Mouse (Mus musculus): ENCODE measurements at regions not wholly inside any gene's neighbourhood (a gene's known extent, or its start where the extent isn't known, plus 50 kb on each side); places are given as distances from the start of the nearest gene placed in this dataset.

GRCm38 (mm10) chr1:126928186-126928585 lies 97.6 kb upstream of the Nckap5 start:
- Histone ChIP-seq H3K27me3 (replicated peaks) (peaks cover 6% of the 10 kb centered on the region), H3K4me1 (no peaks in the 10 kb centered on the region), H3K4me3 (replicated peaks) (no peak overlapping the region), H3K9me3 (no peaks in the 10 kb centered on the region), H3K36me3 (replicated peaks; ENCODE audit: low read length) (no peaks in the 10 kb centered on the region)
- no peak for TF ChIP-seq FLI1 (IDR thresholded peaks at IDR 0.05; ENCODE audit: low read length)
- no peak for TF ChIP-seq GATA1 (IDR thresholded peaks at IDR 0.05; ENCODE audit: borderline replicate concordance, low read length)

- no peak overlapping the region for H3K4me3 ChIP-seq (replicated peaks)
- H3K36me3 ChIP-seq (replicated peaks; ENCODE audit: low read length): no peaks in the 10 kb centered on the region
- peaks cover 2% of the 10 kb centered on the region for H3K27me3 ChIP-seq (replicated peaks)
- H3K9me3 ChIP-seq: no peaks in the 10 kb centered on the region
- TF ChIP-seq FLI1 (IDR thresholded peaks at IDR 0.05; ENCODE audit: low read length): no peak
- no peak for TF ChIP-seq GATA1 (IDR thresholded peaks at IDR 0.05; ENCODE audit: borderline replicate concordance, low read length)
- no peaks in the 10 kb centered on the region for H3K4me1 ChIP-seq
Observed at GRCm38 (mm10) chr1:126925150-126926035, 94.8 kb upstream of the Nckap5 start.

GRCm38 (mm10) chr1:126923981-126924380 lies 93.4 kb upstream of the Nckap5 start:
- TF ChIP-seq FLI1 (IDR thresholded peaks at IDR 0.05; ENCODE audit: low read length): no peak
- no peak for TF ChIP-seq GATA1 (IDR thresholded peaks at IDR 0.05; ENCODE audit: borderline replicate concordance, low read length)
- Histone ChIP-seq H3K9me3 (no peaks in the 10 kb centered on the region), H3K36me3 (replicated peaks; ENCODE audit: low read length) (no peaks in the 10 kb centered on the region), H3K4me1 (no peaks in the 10 kb centered on the region), H3K4me3 (replicated peaks) (no peak overlapping the region), H3K27me3 (replicated peaks) (peaks cover 2% of the 10 kb centered on the region)

- H3K27me3 ChIP-seq (replicated peaks): peaks cover 2% of the 10 kb centered on the region
- no peak for TF ChIP-seq FLI1 (IDR thresholded peaks at IDR 0.05; ENCODE audit: low read length)
- no peak for TF ChIP-seq GATA1 (IDR thresholded peaks at IDR 0.05; ENCODE audit: borderline replicate concordance, low read length)
- no peak overlapping the region for H3K4me3 ChIP-seq (replicated peaks)
- H3K4me1 ChIP-seq: no peaks in the 10 kb centered on the region
- no peaks in the 10 kb centered on the region for H3K36me3 ChIP-seq (replicated peaks; ENCODE audit: low read length)
- no peaks in the 10 kb centered on the region for H3K9me3 ChIP-seq
Observed at GRCm38 (mm10) chr1:126922231-126922630, 91.6 kb upstream of the Nckap5 start.

GRCm38 (mm10) chr1:126918876-126919275 lies 88.3 kb upstream of the Nckap5 start:
- H3K9me3 ChIP-seq: no peaks in the 10 kb centered on the region; the same call in 1 of the 2 replicates
- H3K27me3 ChIP-seq (replicated peaks): no peaks in the 10 kb centered on the region
- no peak overlapping the region for H3K4me3 ChIP-seq (replicated peaks)
- no peaks in the 10 kb centered on the region for H3K4me1 ChIP-seq
- no peaks in the 10 kb centered on the region for H3K36me3 ChIP-seq (replicated peaks; ENCODE audit: low read length)
- no peak for TF ChIP-seq GATA1 (IDR thresholded peaks at IDR 0.05; ENCODE audit: borderline replicate concordance, low read length)
- TF ChIP-seq FLI1 (IDR thresholded peaks at IDR 0.05; ENCODE audit: low read length): no peak

GRCm38 (mm10) chr1:126917872-126918271 lies 87.3 kb upstream of the Nckap5 start:
- Histone ChIP-seq H3K4me3 (replicated peaks) (no peak overlapping the region), H3K9me3 (peaks cover 4% of the 10 kb centered on the region), H3K36me3 (replicated peaks; ENCODE audit: low read length) (no peaks in the 10 kb centered on the region), H3K27me3 (replicated peaks) (no peaks in the 10 kb centered on the region), H3K4me1 (no peaks in the 10 kb centered on the region)
- no peak for TF ChIP-seq GATA1 (IDR thresholded peaks at IDR 0.05; ENCODE audit: borderline replicate concordance, low read length)
- TF ChIP-seq FLI1 (IDR thresholded peaks at IDR 0.05; ENCODE audit: low read length): no peak

- H3K27me3 ChIP-seq (replicated peaks): no peaks in the 10 kb centered on the region
- peaks cover 7% of the 10 kb centered on the region for H3K9me3 ChIP-seq
- TF ChIP-seq GATA1 (IDR thresholded peaks at IDR 0.05; ENCODE audit: borderline replicate concordance, low read length) (no peak), FLI1 (IDR thresholded peaks at IDR 0.05; ENCODE audit: low read length) (no peak)
- H3K4me1 ChIP-seq: no peaks in the 10 kb centered on the region
- H3K4me3 ChIP-seq (replicated peaks): no peak overlapping the region
- no peaks in the 10 kb centered on the region for H3K36me3 ChIP-seq (replicated peaks; ENCODE audit: low read length)
Observed at GRCm38 (mm10) chr1:126916369-126916768, 85.8 kb upstream of the Nckap5 start.

- no peaks in the 10 kb centered on the region for H3K4me1 ChIP-seq
- TF ChIP-seq GATA1 (IDR thresholded peaks at IDR 0.05; ENCODE audit: borderline replicate concordance, low read length) (no peak), FLI1 (IDR thresholded peaks at IDR 0.05; ENCODE audit: low read length) (no peak)
- no peaks in the 10 kb centered on the region for H3K36me3 ChIP-seq (replicated peaks; ENCODE audit: low read length)
- peaks cover 7% of the 10 kb centered on the region for H3K9me3 ChIP-seq
- H3K27me3 ChIP-seq (replicated peaks): no peaks in the 10 kb centered on the region
- no peak overlapping the region for H3K4me3 ChIP-seq (replicated peaks)
Observed at GRCm38 (mm10) chr1:126911277-126912060, 80.9 kb upstream of the Nckap5 start.

- no peaks in the 10 kb centered on the region for H3K27me3 ChIP-seq (replicated peaks)
- no peaks in the 10 kb centered on the region for H3K4me1 ChIP-seq
- TF ChIP-seq GATA1 (IDR thresholded peaks at IDR 0.05; ENCODE audit: borderline replicate concordance, low read length) (no peak), FLI1 (IDR thresholded peaks at IDR 0.05; ENCODE audit: low read length) (no peak)
- no peak overlapping the region for H3K4me3 ChIP-seq (replicated peaks)
- 0 out of 2 replicates have a peak, but pooled peaks cover 4% of the 10 kb centered on the region for H3K9me3 ChIP-seq
- no peaks in the 10 kb centered on the region for H3K36me3 ChIP-seq (replicated peaks; ENCODE audit: low read length)
Observed at GRCm38 (mm10) chr1:126907417-126907816, 76.8 kb upstream of the Nckap5 start.

- Histone ChIP-seq H3K4me1 (no peaks in the 10 kb centered on the region), H3K4me3 (replicated peaks) (peak overlapping the region; percentile 21), H3K9me3 (peaks cover 4% of the 10 kb centered on the region; the same call in 1 of the 2 replicates), H3K36me3 (replicated peaks; ENCODE audit: low read length) (no peaks in the 10 kb centered on the region), H3K27me3 (replicated peaks) (no peaks in the 10 kb centered on the region)
- TF ChIP-seq GATA1 (IDR thresholded peaks at IDR 0.05; ENCODE audit: borderline replicate concordance, low read length) (no peak), FLI1 (IDR thresholded peaks at IDR 0.05; ENCODE audit: low read length) (no peak)
Observed at GRCm38 (mm10) chr1:126898484-126898883, 67.9 kb upstream of the Nckap5 start.
